Comparison of ENCODE assay signal across 8 mouse cellular contexts in genomic region chr5:98328848-98329624, GRCm38 (mm10). TPM values are rescaled to one million over a fixed set of nuclear protein-coding genes. Genes with fewer than 3 reads are reported as not detected.
A peak's percentile ranks its signal among the peaks of the same experiment; 100 is the strongest.
DNase-seq lines count a peak whose midpoint lies in the region; ATAC-seq lines count a peak whose summit lies in the region.

Gene Cfap299, plus strand, starts transcription at chr5:98329304.

- ATAC-seq in hindbrain, embryonic 13.5 days (ENCODE audit: low FRiP score) = peak; percentile 96

- H3K9me3 ChIP-seq in hindbrain, embryonic 13.5 days = no peaks in the 10 kb centered on the region

- DNase-seq in Muller cell, postnatal 12 days (ENCODE audit: inconsistent ontology term) = peak; percentile 74
- peak; percentile 74 for DNase-seq in cerebellum, adult 9-11 months
- DNase-seq in frontal cortex, postnatal 14 days (ENCODE audit: low spot score in 2 of 2) = peak; percentile 54 to 81
- peak; percentile 78 to 84 for DNase-seq in layer of hippocampus, postnatal 14 days (ENCODE audit: low spot score in 2 of 2)
- peak; percentile 83 for DNase-seq in lung, postnatal 10 days
- DNase-seq in retina, adult 2 months (ENCODE audit: low read depth, low spot score) = peak; percentile 37
- DNase-seq in thymus, postnatal 25 days = peak; percentile 63

- H3K9ac ChIP-seq in hindbrain, embryonic 13.5 days = peak within 1 kb of the TSS; percentile 58; the same call in 1 of the 2 replicates

- peak within 1 kb of the TSS; percentile 56 for H3K4me3 ChIP-seq in hindbrain, embryonic 13.5 days

- H3K27ac ChIP-seq in hindbrain, embryonic 13.5 days = no peak within 1 kb of the TSS

- 2% methylated on average over 46 of the region's 46 CpGs for WGBS in hindbrain, embryonic 13.5 days

- H3K36me3 ChIP-seq in hindbrain, embryonic 13.5 days = no peaks in the 10 kb centered on the region

- 0 out of 2 replicates have a peak, but pooled peaks cover 5% of the 10 kb centered on the region for H3K4me1 ChIP-seq in hindbrain, embryonic 13.5 days (replicated peaks)

- H3K4me2 ChIP-seq in hindbrain, embryonic 13.5 days = peak within 1 kb of the TSS; percentile 92

- peaks cover 11% of the 10 kb centered on the region for H3K27me3 ChIP-seq in hindbrain, embryonic 13.5 days

RNA-seq across cellular contexts. Expression of gene Cfap299, which starts in this region (rescaled TPM):
- 1.2 and 2.7 TPM in 2 replicates for polyA plus RNA-seq in hindbrain, embryonic 13.5 days (2015; fragmentation: Nextera tagmentation; extraction: Ambion mirVana)
- total RNA-seq in layer of hippocampus, postnatal 14 days (2021) = 1 to 10 TPM in 1 of 2 experiments, under 1 TPM in 1; 0.48 to 1.7 TPM
